Mouse (Mus musculus) urinary bladder, postnatal 25 days (tissue): ENCODE data around the gene Rrp36.

ENCODE experiments used
- DNase-seq: peaks from one replicate; pipeline ENCODE4 v3.0.0; 2022; ENCODE audit warnings: low spot score

Gene Rrp36

GRCm38 (mm10) chr17:46647279-46647678 is 26.9 kb downstream of the Rrp36 start:
- no peak for DNase-seq

GRCm38 (mm10) chr17:46646322-46646662 is 27.9 kb downstream of the Rrp36 start:
- DNase-seq, result no peak

- DNase-seq, result peak; percentile 98
Measured at GRCm38 (mm10) chr17:46645561-46646321, 28.4 kb downstream of the Rrp36 start, which contains the start of the genes Klc4 and Mrpl2. Gene Klc4, minus strand, starts transcription at chr17:46646022. Gene Mrpl2, plus strand, starts transcription at chr17:46646229.

DNA sequence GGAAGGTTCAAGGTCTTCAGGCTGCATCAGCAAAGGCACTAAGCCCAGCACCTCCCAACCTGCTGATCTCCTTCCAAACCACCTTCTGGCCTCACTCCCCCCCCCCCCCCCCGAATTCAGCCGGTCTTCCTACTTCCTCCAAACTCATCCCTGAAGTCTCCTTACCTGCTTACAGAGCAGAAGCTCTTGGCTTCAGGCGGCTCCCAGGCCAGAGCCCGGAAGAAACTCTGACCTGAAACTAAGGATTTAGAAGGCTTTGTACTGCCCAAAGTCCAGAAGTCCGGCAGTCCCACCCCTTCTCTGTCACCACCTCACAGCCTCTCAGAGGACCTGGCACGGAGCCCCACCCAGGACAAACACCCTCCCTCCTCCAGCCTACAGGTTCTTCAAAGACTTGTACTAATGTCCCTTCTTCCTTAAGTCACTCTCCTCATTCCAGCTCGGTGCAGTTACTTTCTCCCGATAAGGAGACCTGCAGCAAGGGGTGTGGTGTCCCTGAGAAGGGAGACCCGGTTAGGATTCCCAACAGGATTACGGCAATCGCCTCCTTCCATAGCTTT is 29.2 kb downstream of the Rrp36 start:
- DNase-seq, result peak; percentile 54

DNA sequence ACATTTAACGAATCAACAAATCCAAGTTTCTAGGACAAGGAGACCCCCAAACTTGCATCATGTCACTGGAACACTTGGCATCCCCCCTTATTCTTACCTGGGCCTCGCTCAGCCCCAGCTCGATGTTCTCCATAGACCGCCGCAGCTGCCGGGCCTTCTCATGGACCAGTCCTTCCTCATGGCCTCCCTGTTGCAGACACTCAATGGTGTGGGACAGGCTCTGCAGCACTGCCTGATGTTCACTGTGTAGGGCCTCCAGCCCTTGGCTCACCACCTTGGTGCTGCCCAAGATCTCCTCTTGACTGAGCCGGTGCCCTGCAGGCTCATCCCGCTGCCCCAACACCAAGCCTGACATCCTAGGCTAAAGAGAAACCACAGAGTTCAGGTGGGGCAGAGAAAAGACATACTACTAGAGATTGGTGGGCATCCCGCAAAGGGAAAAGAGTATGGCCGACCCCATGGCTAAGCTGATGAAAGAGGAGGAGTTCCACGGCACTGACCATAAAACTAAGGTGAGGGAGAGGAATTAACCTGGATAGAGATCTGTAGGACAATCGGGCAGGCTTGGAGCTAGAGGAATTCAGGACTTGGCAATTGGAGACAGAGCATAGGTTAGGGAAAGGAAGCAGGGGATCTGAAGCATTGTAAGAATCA is 29.9 kb downstream of the Rrp36 start:
- DNase-seq, result no peak

DNA sequence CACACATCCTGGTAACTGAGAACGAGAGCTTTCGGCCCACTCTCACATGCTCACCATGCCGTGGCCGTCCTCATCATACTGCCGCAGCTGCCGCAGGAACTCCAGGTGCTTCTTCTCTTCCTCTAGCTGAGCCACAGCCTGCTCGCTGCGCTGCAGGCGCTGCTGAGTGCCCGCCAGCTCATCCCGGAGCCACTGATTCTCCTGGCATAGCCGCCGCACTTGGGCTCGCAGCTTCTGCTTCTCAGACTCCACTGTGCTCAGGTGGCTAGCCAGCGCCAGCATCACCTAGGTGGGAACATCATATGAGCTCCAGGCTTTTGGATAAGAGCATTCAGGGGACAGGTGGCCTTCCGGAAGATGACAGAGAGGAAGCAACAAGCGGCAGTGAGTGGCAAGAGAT is 32.1 kb downstream of the Rrp36 start:
- no peak for DNase-seq

DNA sequence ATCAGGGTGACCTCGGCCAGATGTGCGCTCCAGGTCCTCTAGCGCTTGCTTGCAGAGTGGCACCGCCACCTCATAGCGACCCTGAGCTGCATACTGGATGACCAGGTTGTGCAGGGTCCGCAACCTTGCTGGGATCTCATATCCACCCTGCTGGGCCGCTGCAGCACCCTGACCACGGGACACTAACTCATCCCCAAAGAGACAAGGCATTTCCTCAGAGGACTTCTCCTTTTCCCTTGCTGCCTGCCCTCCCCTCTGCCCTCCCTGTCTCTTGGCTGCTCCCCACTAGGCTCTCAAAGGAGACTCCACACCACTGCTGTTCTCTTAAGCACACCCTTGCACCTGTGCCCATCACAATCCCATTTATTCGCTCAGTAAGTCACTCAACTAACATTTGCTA is 34.2 kb downstream of the Rrp36 start:
- DNase-seq, result no peak

GRCm38 (mm10) chr17:46636831-46637523 is 37.2 kb downstream of the Rrp36 start:
- peak; percentile 46 for DNase-seq

GRCm38 (mm10) chr17:46629685-46630441 is 44.3 kb downstream of the Rrp36 start:
- DNase-seq, result no peak

GRCm38 (mm10) chr17:46628791-46629684 is 45.1 kb downstream of the Rrp36 start, which contains the start of gene Ptk7:
Gene Ptk7, minus strand, starts transcription at chr17:46629504.
- DNase-seq, result peak; percentile 65

- no peak for DNase-seq
Measured at GRCm38 (mm10) chr17:46628471-46628790, 45.7 kb downstream of the Rrp36 start.

DNA sequence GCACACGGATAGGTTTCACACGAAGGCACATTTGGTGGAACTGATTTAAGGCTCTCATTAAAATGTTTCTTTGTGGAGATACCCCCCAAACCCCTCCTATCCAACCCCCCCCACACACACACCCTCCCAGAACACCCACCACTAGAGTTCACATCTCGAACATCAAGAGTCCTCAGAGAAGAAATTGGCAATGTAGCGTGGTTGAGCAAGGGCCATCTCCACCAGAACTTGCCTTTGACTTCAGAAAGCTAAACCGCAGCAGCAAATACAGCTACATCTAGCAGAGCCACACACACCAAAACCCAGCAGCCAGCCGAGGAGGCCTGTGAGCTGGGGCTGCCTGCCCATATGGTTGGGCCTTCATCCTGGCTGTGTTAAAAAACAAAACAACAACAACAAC is 46.7 kb downstream of the Rrp36 start:
- DNase-seq, result no peak

DNA sequence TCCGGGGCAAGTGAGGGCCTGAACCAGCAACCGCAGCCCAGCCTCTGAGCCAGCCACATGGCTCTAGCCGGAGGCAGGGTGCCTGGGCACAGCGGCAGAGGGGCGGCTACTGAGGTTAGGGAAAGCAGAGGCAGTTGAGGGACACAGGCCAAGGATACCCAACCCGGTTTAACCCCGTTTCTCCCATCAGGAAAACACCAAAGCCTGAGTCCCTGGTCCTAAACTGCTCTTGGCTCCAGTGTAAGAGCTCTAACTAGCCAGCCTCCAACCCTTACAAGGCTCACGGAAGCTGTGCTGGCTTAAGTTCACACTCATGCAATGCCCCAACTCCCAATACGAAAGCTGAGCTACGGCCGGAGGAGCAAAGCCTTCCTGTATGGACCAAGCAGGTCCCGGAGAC is 49.6 kb downstream of the Rrp36 start:
- no peak for DNase-seq

DNA sequence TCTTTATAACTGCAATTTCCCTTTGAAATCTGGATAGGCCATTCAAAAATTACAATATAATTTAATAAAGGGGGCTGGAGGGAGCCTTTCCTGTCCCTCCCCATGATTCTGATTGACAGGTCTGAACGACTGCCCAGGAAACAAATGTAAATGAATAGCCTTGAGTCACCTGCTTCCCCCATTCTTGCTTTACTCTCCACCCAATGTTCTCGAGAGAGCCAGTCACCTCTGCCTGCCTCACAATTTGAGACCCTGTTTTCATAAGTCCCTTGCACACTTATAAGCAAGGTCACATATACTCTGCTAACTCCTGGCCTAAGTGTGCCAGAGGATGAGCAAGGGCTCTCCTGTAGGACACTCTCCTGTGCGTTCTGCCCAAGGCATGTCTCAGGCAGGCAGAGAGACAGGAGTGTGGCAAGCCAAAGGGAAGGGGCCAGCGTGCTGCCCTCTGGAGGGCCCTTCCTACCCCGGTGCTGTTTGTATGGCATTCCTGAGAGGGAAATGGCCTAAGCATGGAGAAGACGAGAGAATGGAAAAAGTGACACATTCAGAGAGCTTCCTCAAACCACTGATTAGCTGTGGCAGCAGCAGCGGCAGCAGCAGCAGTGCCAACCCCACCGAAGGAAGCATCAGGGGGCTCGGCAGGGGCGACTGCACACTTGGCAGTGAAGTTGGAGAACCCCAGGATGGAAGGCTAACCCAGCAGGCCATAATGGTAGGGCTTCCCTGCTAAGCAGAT is 50.2 kb downstream of the Rrp36 start:
- no peak for DNase-seq

GRCm38 (mm10) chr17:46622269-46622668 is 51.9 kb downstream of the Rrp36 start:
- no peak for DNase-seq

DNA sequence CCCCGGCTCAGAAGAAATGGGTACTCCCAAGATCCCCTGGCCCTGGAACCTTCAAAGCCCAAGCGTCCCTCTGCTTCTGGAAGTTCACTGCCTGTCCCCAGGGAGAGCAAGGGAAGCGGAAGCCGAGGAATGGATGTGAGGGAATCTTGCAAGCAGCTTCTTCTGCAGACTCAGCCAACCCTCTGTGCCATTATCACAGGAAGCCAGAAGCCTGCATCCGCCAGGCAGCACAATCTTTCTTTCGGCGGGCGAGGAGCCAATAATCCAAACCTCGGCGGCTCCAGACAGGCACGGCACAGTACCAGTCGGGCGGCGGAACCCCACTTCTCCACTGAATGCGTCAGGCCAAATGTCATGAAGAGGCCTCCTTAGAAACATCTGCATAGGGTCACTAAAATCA is 52.8 kb downstream of the Rrp36 start:
- no peak for DNase-seq

GRCm38 (mm10) chr17:46619683-46620357 is 54.3 kb downstream of the Rrp36 start:
- no peak for DNase-seq

- DNase-seq, result no peak
Measured at GRCm38 (mm10) chr17:46618769-46619682, 55.1 kb downstream of the Rrp36 start.

- no peak for DNase-seq
Measured at GRCm38 (mm10) chr17:46618394-46618768, 55.8 kb downstream of the Rrp36 start.
